Mouse (Mus musculus) spleen, adult 12 weeks (tissue): ENCODE data around the gene Tbc1d24.

Experiments used
- DNase-seq: peaks from one replicate; pipeline ENCODE4 v3.0.0; 2022; ENCODE audit warnings: low spot score

Tbc1d24 gene

DNA sequence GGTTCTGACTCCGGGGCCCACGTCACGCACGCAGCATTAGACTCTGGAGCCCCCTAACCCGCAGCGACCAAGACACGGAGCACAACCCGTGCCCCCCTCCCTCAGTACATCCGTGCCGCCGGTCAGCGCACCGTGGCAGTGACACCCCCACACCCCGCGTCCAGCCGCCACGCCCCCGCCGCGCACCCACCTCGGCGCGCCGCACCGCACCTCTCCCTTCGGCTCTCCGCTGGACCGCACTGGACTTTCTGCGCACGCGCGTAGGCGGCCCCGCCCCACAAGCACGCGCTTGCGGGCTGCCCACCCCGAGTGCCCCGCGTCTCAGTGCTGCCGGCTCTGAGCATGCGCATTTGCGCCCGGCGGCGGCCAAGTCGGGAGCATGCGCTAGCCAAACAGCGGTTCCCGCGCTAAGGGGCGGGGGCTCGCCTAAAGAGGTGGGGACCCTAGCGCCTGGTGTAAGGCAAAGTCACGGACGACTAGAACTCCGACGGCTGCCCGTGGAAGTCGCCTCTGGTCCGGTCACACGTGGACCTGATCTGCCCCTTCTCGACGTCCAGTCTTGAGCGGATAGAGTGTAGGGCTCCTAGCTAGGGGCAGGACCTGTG lies at the start of gene Tbc1d24:
Gene Tbc1d24 (minus strand): TSS at position 279 of the 605 bp plus-strand sequence.
- DNase-seq, result peak; percentile 84

DNA sequence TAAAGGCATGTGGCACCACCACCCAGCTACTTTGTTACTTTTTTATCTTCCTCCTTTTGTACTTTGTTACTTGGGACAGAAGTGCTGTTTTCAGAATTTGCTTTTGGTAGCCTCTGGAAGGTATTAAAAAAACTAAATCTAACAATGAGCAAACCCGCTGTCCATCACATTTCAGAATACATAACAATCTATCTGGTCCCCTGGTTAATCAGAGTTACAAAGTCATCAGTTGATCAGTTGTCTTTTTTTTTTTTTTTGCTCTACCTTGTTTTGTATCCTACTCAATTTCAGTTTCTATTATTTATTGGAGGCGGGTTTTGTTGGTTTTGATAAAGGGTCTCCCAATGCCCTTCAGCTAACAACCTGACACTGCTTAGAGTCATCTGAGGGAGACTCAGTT lies 47.0 kb upstream of the Tbc1d24 start:
- DNase-seq, result no peak

DNA sequence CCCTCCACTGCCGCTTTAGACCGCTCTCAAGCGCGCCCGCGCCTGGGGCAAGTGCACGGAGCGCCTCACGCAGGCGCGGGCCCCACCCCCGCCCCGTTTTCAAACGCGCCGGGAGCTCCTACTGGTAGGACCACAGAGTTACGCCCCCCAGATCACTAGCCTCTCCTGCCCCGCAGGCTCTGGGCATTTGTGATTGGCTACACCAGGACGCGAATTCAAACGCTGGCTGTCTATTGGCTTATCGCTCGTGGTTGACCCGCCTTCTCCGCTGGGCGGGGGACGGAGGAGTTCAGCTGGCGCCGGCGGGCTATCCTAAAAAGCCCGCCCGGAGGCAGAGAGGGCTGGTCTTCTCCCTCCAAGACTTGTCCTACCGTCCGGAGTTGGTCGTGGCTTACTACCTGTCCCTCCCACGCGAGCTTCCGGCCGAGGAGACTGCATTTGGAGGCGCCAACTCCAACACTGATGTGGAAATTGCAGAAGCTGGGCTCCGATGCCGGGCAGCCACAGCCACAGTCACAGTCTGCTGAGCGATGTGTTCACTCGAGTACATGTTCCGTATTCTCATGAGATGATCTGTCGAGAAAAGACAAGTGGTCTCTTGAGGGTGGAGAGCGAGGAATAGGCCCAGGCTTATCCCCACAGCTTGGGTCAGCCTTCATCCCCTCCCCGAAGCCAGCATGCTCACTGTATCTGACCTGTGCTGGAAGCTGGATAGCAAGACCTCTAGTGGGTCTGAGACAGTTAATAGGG lies 46.1 kb upstream of the Tbc1d24 start, which contains the start of gene Ccnf:
Gene Ccnf (minus strand): TSS at position 165 of the 750 bp plus-strand sequence.
- DNase-seq, result peak; percentile 94

DNA sequence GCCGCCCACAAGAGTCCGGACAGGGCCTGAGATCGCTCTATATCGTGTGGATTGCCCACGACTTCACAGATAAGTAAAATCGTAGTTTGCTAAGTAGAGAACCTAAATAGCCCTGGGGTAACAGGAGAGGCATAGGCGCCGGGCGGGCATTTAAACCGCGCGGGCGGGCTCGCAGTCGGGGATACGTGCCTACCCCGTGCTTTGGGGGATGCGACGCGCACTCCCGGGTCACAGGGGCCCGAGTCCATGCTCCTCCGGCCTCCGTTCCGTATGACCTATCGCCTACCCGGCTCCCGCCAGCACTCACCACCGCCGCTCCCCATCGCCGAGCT lies 45.6 kb upstream of the Tbc1d24 start:
- DNase-seq, result no peak

DNA sequence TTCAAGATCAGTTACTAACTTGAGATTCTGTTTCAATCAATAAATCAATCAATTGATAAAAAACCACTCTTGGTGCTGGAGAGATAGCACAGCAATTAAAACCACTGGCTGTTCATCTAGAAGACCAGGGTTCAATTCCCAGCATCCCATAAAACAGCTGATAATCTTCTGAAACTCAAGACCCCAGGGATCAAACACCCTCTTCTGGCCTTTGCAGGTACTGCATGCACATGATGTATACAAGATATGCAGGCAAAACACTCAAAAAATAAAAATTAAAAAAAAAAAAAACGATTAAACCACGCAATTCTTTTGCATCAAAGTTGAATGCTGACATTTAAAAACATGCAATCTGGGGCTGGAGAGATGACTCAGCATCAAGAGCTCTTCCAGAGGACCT lies 43.3 kb upstream of the Tbc1d24 start:
- no peak for DNase-seq

DNA sequence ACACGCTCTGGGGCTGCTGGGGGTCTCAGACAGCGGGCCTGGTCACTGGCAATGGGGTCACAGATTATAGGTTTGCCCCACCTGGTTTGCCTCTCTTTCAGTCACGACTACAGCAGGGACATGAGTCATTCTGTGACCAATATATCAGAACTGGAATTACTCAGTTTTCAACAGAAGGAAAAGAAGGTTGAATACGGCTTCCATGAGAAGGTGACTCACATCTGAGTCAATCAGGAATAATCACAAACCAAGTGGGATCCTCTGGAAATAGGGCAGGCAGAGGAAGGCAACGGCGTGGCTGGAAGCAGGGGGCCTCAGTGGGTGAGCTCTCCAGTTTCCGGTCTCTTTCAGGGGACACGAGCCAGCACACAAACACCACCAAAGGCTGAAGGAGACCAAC lies 38.7 kb upstream of the Tbc1d24 start:
- no peak for DNase-seq

DNA sequence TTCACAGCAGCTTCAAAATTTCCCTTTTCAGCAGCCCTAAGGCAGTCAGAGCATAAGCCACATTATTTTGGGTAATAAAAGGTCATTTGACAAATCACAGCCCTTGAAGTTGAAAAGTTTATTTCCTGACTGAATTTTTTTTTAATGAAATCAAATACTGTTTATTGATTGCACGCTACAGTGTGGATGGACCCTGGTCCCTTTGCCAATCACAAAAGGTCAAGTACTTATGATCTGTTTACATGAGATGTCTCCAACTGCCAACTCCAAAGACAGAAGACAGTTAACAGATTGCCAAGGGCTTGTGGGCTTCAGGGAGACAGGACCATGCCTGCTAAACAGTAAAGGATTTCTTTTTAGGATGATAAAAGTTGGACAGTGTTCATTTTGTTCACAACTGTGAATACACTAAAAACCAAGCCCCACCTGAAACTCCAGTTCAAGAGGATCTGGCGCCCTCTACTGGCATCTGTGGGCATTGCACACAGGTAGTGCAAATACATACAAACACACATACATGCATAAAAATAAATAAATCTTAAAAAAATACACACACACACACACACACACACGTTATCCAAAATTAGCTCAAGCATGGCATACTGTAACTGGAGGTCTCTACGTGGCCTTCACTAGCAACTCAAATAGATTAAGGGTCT lies 38.1 kb upstream of the Tbc1d24 start:
- DNase-seq, result no peak

- DNase-seq, result no peak
Observed at GRCm38 (mm10) chr17:24236921-24237320, 31.6 kb upstream of the Tbc1d24 start.

DNA sequence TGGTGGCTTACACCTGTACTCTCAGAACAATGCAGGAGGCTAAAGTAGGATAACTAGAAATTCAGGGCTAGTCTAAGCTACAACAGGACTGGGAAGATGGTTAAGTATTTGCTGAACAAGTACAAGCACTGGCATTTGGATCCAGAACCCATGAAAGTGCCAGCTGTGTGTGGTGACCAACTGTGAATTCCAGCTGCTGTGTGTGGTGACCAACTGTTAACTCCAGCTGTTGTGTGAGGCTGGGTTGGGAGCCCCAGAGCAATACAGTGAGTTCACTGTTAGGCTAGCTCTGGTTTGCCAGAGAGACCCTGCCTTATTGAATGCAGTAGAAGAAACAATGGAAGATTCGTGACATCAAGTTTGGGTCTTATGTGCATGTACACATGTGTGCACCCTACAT lies 31.1 kb upstream of the Tbc1d24 start:
- no peak for DNase-seq

GRCm38 (mm10) chr17:24227941-24228340 lies 22.6 kb upstream of the Tbc1d24 start:
- DNase-seq, result no peak

GRCm38 (mm10) chr17:24226721-24227120 lies 21.4 kb upstream of the Tbc1d24 start:
- DNase-seq, result no peak

DNA sequence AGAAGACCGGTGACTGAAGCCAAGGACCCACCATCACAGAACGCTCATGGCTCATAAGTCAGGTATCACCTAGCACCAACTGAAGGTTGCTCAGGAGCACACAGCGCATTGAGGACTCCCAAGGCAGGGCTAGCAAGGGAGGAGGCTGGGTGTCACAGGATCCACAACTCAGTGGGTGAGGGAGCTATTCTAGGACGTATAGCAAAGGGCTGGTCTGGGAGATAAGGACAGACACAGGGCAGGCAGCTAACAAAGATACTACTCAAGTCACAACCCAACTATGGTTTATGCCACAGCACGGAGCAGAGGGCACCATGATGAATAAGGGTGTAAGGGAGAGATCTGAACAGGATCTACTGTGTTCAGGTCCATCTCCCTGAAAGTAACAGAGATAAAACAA lies 20.5 kb upstream of the Tbc1d24 start:
- DNase-seq, result no peak

GRCm38 (mm10) chr17:24224741-24225140 lies 19.4 kb upstream of the Tbc1d24 start:
- DNase-seq, result no peak

DNA sequence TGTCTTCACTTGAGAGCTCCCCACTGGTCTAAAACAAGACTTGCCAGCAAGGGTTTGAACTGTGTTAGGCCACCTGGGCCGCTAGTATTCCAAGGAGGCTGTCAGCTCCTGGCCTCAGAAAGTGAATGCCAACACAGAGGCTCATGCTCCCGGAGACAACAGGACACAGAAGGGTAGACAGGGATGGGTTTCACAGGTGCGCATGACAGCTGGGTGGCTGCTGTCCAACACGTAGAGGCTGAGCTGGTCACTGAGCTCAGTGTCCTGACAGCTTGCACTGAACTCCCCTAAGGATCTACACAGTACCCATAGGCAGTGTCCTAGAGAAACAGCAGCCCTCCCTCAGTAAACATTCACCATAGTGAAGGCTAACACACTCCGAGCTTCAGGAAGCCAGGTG lies 18.2 kb upstream of the Tbc1d24 start:
- DNase-seq, result no peak

DNA sequence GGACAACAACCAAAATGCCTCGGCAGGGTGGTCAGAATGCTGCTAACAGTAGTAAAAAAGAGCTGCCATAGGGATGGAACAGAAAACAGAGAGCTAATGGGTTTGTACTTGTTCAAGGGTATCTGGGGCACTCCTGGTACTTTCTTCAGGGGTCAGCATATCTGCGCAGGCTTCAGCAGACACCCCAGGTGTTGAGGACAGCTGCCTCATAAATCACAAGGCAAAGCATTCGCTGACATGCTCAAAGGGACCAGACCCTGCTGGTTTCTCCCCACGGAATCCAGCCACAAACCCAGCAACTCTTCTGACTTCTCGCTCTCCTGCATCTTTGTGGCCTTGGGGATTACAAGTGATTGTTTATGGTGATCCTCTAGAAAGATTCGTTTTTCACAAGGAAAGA lies 17.3 kb upstream of the Tbc1d24 start:
- no peak for DNase-seq

- peak; percentile 80 for DNase-seq
Observed at GRCm38 (mm10) chr17:24220435-24221411, 15.4 kb upstream of the Tbc1d24 start, which contains the start of gene Tedc2. Tedc2 (minus strand) TSS chr17:24220851.

- no peak for DNase-seq
Observed at GRCm38 (mm10) chr17:24216836-24217235, 11.5 kb upstream of the Tbc1d24 start.

GRCm38 (mm10) chr17:24213186-24213585 lies 7.8 kb upstream of the Tbc1d24 start:
- no peak for DNase-seq

- DNase-seq, result no peak
Observed at GRCm38 (mm10) chr17:24212441-24213018, 7.2 kb upstream of the Tbc1d24 start.

DNA sequence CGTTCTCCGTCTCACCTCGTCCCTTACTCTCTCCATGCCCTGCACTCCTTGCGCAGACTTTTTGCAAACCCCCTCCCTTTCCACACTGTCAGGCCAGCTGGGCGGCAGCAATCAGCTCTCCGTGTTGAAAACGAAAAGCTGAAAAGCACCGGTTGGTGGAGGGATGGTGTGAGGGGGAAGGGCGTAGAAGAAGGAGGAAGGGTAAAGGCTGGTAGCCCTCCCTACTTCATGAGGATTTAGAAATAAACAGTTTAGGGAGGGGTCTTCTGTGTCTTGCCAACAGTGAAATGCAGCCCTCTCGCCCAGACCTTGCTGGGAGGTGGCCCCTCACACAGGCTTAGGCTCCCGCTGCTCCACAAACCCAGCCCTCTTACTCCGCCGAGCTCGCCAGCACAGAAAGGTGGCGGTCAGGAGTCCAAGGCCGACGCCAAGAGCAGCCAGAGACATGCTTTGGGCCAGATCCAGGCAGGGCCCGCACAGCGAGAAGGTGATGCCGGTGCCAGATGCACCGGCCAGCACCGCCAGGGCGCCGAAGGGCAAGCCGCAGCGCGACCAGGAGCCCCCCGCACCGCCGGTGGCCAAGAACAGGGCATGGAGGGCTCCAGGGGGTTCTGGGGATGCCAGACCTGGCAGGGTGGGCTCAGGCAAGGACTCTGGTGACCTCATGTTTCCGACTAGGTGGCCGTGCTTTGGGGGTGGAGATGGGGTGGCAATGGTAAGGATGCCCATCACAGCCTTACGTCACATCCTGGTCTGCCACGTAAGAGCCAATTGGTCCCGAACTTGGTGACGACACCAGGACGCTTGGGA lies 6.5 kb upstream of the Tbc1d24 start:
- no peak for DNase-seq

DNA sequence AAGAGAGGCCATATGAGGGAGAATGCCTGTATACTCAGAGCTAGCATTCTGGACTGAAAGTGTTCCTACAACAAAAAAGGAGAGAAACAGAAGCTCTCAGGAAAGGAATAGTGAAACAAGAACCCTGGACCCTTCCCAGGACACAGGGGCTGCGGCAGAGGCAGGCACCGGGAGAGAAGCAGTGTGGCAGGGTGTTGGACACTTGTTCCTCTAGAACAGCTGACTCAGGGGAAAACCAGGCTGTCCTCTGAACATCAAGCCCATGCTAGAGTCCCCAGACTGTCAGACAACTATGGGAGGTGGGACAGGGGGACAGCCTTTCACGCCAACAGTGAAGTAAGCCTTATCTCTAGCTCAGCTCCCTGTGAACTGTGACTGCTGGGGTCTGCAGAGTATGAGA lies 5.2 kb upstream of the Tbc1d24 start:
- DNase-seq, result no peak
